In the genomic region with DNA sequence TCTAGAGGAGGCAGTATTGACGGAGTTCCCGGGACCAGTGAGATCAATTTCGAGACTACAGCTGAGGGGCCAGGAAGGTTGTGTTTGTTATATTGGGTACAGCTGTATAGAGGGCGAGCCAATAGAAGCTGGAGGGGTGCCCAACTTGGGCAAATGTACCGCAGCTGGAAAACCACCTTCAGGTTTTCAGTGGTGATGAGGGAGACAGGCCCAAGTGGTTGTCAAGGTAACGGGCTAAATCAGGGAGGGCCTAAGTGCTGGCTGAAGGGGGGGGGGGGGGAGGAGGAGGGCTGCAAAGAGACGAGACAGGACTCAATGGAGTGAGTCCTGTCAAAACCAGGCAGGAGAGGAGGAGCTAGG, we compare ENCODE assay signal across 1 mouse cellular context.
TF ChIP-seq lines count a peak whose summit lies in the region.

No protein-coding gene starts in this region.

TF ChIP-seq in CH12.LX, 34 proteins besides CTCF, POLR2A, EP300 and RAD21 (continued from another document):
- TF ChIP-seq MAZ (IDR thresholded peaks at IDR 0.05; ENCODE audit: low read depth, low read length) (0 out of 2 replicates have a peak, but pooled peaks have one; percentile 29), ZKSCAN1 (IDR thresholded peaks at IDR 0.05; ENCODE audit: borderline replicate concordance, low read depth, low read length) (no peak), MAX (IDR thresholded peaks at IDR 0.05; ENCODE audit: low read length) (0 out of 2 replicates have a peak, but pooled peaks have one; percentile 8)
